Mouse (Mus musculus) layer of hippocampus, adult 9-11 months (tissue): ENCODE measurements around the gene Gpn2.
A peak's percentile ranks its signal among the peaks of the same experiment; 100 is the strongest.

Experiments used
- DNase-seq: peaks from one replicate; pipeline ENCODE4 v3.0.0; 2022

Gene Gpn2

GRCm38 (mm10) chr4:133596084-133596483, 11.9 kb downstream of the Gpn2 start:
- no peak for DNase-seq

- no peak for DNase-seq
Measured at GRCm38 (mm10) chr4:133598616-133599015, 14.5 kb downstream of the Gpn2 start.

- DNase-seq: no peak
Measured at GRCm38 (mm10) chr4:133599116-133599515, 15.0 kb downstream of the Gpn2 start.

GRCm38 (mm10) chr4:133599571-133600073, 15.5 kb downstream of the Gpn2 start:
- peak; percentile 79 for DNase-seq

- DNase-seq: no peak
Measured at GRCm38 (mm10) chr4:133600306-133600705, 16.1 kb downstream of the Gpn2 start.

- DNase-seq: no peak
Measured at GRCm38 (mm10) chr4:133601721-133602218, 17.6 kb downstream of the Gpn2 start, which contains the start of gene Sfn. Sfn (minus strand) TSS chr4:133602168.

- DNase-seq: no peak
Measured at GRCm38 (mm10) chr4:133603056-133603455, 18.9 kb downstream of the Gpn2 start.

- no peak for DNase-seq
Measured at GRCm38 (mm10) chr4:133604175-133604574, 20.0 kb downstream of the Gpn2 start.

GRCm38 (mm10) chr4:133604856-133605255, 20.7 kb downstream of the Gpn2 start:
- no peak for DNase-seq

GRCm38 (mm10) chr4:133605330-133605729, 21.2 kb downstream of the Gpn2 start:
- DNase-seq: no peak

- DNase-seq: no peak
Measured at GRCm38 (mm10) chr4:133607284-133607683, 23.1 kb downstream of the Gpn2 start.

GRCm38 (mm10) chr4:133609719-133610118, 25.6 kb downstream of the Gpn2 start:
- DNase-seq: peak; percentile 67

- no peak for DNase-seq
Measured at GRCm38 (mm10) chr4:133611815-133612214, 27.7 kb downstream of the Gpn2 start.

- DNase-seq: no peak
Measured at GRCm38 (mm10) chr4:133612416-133612815, 28.3 kb downstream of the Gpn2 start.

GRCm38 (mm10) chr4:133613026-133613425, 28.9 kb downstream of the Gpn2 start:
- DNase-seq: no peak

GRCm38 (mm10) chr4:133613867-133614266, 29.7 kb downstream of the Gpn2 start:
- no peak for DNase-seq

GRCm38 (mm10) chr4:133614274-133614761, 30.2 kb downstream of the Gpn2 start:
- DNase-seq: peak; percentile 85

- no peak for DNase-seq
Measured at GRCm38 (mm10) chr4:133615416-133615815, 31.3 kb downstream of the Gpn2 start.

GRCm38 (mm10) chr4:133617936-133618335, 33.8 kb downstream of the Gpn2 start:
- DNase-seq: no peak

GRCm38 (mm10) chr4:133619473-133620136, 35.4 kb downstream of the Gpn2 start:
- DNase-seq: peak; percentile 37

- no peak for DNase-seq
Measured at GRCm38 (mm10) chr4:133620668-133621067, 36.5 kb downstream of the Gpn2 start.

- no peak for DNase-seq
Measured at GRCm38 (mm10) chr4:133622161-133622695, 38.1 kb downstream of the Gpn2 start.

GRCm38 (mm10) chr4:133624830-133625229, 40.7 kb downstream of the Gpn2 start:
- no peak for DNase-seq

GRCm38 (mm10) chr4:133625621-133626071, 41.5 kb downstream of the Gpn2 start:
- DNase-seq: no peak
